Mouse (Mus musculus): ENCODE data around the gene Fli1.

Gene Fli1

GRCm38 (mm10) chr9:32469123-32469751 lies 73.4 kb downstream of the Fli1 start:
- DNase-seq (ENCODE audit: low spot score in 2 of 2), result no peak

GRCm38 (mm10) chr9:32468313-32468712 lies 74.3 kb downstream of the Fli1 start:
- DNase-seq (ENCODE audit: low spot score in 2 of 2), result no peak

- DNase-seq (ENCODE audit: low spot score in 2 of 2), result no peak
Observed at GRCm38 (mm10) chr9:32467443-32467842, 75.2 kb downstream of the Fli1 start.

GRCm38 (mm10) chr9:32466861-32467260 lies 75.8 kb downstream of the Fli1 start:
- no peak for DNase-seq (ENCODE audit: low spot score in 2 of 2)

GRCm38 (mm10) chr9:32456707-32457106 lies 86.0 kb downstream of the Fli1 start:
- no peak for DNase-seq (ENCODE audit: low spot score in 2 of 2)

DNA sequence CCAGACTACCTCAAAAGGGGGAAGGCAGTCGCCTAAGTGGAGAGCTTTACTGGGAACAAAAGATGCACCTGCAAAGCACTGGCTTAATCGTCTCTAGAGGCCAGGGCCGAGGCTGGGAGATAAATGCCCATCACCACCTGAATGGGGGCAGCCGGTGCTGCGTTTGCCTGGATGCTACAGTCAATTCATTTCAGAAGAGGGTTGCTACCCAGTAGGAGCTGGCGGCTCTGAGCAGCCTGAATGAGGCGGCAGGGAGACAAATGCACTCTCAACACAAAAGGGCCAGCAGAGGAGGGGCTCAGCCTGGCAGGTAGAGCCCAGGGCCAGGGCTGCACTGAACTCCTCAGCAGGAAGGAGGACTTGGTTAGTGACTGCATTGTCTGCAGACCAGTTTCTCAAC lies 92.5 kb downstream of the Fli1 start:
- DNase-seq (ENCODE audit: low spot score in 2 of 2), result no peak

DNA sequence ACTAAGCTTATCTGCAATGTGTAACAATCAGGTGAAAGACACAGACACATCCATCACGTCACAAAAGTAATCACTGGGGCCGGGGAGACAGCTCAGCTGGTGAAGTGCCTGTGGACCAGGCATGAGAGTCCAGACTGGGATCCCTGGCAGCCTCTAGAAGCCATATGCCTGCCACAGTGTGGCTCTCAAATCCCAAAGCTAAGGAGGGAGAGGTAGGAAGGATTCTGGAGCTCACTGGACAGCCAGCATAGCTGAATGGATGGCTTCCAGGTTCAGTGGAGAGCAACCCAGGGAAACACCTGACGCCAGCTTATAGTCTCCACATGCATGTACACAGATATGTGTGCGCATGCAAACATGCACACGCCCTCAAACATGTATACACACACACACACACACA lies 93.9 kb downstream of the Fli1 start:
- no peak for DNase-seq (ENCODE audit: low spot score in 2 of 2)

DNA sequence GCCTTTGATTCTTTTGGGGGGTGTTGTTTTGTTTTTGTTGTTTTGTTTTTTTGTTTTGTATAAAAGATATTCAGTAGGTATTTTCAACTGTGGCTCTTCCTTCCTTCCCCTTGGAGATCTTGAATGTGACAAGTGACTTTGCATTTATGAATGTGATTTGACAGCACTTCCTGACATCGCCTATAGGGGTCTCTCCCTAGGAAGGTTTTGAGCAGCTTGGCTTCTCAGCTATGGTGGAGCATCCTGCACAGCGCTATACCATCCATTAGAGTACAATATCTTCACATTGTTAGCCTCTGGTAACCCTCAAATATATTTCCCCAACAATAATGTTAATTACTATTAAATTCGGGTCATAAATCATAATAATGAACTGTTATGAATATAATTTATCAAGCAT lies 96.9 kb downstream of the Fli1 start:
- DNase-seq (ENCODE audit: low spot score in 2 of 2), result peak in 1 of 2 experiments; percentile 56

DNA sequence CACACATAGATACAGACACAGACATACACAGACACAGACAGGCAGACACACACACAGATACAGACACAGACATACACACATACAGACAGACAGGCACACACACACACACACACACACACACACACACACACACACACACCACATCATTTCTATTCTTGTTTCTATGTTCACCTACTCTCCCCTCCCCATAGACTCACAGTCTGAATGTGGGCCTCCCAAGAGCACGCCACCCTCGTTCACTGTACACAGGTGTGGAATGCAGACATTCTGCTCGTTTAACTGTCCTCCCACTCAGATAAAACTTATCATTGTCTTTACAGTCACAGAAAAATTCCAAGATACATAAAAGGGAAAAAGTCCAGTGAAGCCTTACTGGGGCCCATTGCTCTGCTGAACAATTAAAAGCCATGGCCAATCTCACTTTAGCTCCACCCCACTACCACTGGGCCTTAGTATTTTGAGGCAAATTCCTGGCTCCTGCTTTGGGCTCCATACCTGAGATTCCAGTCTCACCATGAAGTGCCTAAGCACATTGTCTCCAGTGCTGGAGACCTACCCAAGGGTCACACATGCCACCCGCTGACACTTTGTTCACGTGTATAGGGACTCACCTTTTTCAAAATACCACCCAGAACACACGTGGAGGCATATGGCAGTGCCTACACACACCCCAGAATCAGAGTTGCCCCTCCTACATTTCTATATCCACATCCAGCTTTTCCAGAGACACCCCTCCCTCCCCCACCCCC lies 98.0 kb downstream of the Fli1 start:
- DNase-seq (ENCODE audit: low spot score in 2 of 2), result no peak

GRCm38 (mm10) chr9:32443817-32444216 lies 98.8 kb downstream of the Fli1 start:
- DNase-seq (ENCODE audit: low spot score in 2 of 2), result no peak

- DNase-seq (ENCODE audit: low spot score in 2 of 2), result no peak
Observed at GRCm38 (mm10) chr9:32443115-32443514, 99.5 kb downstream of the Fli1 start.

DNA sequence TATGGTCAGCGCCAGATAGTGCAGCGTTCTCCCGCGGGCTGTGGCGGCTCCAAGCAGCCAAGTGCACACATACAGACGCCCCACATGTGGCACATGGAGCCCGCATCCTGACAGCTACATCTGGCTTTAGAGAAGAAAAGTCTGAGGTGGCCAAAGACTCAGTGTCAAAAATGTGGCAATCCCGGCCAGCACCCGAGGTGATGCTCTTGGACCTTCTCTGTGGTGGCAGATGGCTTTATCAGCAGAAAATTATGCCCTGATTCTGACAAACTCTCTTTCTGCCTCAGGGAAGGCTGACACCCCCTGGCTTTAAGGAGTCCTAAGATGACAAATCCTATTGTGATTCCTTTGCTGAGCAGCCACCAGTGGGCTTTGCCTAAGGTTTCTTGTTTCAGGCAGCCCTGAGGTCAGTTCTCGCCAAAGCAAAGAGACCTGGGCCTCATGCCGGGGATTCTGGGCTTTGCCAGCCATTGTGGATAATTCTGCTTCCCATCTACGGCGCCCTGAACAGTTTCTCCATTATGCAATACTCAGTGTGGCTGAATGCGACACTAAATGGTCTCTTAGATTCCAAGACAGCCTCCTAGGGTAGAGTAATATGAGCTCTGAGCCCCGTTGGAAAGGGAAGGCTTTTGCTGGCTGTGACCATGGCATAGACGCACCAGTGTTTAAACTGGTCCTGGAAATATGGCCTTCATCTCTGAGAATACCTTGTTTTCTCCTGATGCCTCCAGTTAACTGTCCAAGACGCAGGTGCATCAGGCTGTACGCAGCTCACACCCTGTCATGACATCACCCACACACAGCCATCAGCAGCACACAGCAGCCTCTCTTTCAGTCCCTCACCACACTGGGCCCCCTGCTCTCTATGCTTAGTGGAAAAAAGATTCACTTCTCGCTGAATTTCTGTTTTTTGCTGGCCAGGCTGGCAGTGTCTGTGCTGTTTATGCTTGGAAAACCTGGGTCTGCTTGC lies 108.1 kb downstream of the Fli1 start:
- no peak for DNase-seq (ENCODE audit: low spot score in 2 of 2)

DNA sequence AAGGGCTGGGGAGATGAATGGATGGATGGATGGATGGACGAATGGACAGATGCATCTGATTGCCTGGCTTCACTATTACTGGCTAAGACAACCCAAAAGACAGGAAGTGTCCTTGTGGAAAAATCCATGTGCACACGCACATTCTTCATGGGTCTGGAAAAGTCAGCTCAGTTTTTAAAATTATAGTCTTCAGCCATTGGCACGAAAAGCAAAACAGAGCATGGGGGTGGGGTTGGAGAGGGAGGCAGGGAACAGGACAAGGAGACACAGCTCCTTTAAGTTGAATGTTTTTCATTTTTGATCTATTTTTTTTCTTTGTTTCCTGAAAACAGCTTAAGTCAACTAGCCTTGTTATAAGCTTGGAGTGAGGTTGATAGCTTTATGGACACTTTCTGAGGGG lies 111.6 kb downstream of the Fli1 start:
- no peak for DNase-seq (ENCODE audit: low spot score in 2 of 2)

GRCm38 (mm10) chr9:32425321-32425720 lies 117.3 kb downstream of the Fli1 start:
- no peak for DNase-seq (ENCODE audit: low spot score in 2 of 2)

GRCm38 (mm10) chr9:32420711-32421110 lies 122.0 kb downstream of the Fli1 start:
- no peak for DNase-seq (ENCODE audit: low spot score in 2 of 2)

DNA sequence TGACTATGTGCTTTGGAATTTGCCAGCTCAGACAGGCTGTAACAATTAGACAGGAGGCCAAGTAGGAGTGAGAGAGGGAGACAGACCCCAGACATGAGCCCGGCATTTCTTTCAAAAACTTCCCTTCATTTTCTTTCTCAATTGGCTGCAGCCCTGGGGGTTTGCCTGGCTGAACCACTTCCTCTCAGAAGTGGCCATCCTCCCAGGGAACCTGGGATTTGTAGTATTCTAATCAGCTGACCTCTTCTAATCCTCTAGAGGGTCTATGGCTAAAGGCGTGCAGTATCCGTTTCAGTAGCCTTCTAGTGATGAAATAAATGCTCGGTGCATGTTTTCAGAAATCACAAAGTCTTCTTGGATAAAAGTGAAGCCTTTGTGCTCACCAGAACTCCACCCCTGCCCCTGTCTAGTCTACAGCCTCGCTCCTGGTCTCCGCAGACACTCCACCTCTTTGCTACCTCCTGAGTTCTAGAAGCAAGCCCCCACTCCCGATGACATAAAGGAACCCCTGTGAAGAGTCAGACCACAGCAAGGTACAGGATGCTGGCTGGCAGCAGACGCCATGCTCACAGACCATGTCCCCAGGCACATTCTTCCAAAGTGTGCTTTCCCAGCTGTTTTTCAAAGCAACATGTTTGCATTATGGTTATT lies 125.1 kb downstream of the Fli1 start:
- DNase-seq (ENCODE audit: low spot score in 2 of 2), result no peak

- DNase-seq (ENCODE audit: low spot score in 2 of 2), result no peak
Observed at GRCm38 (mm10) chr9:32415952-32416351, 126.7 kb downstream of the Fli1 start.

GRCm38 (mm10) chr9:32414956-32415355 lies 127.7 kb downstream of the Fli1 start:
- no peak for DNase-seq (ENCODE audit: low spot score in 2 of 2)

- DNase-seq (ENCODE audit: low spot score in 2 of 2), result no peak
Observed at GRCm38 (mm10) chr9:32412836-32413580, 129.7 kb downstream of the Fli1 start.

- no peak for DNase-seq (ENCODE audit: low spot score in 2 of 2)
Observed at GRCm38 (mm10) chr9:32411507-32411906, 131.2 kb downstream of the Fli1 start.

GRCm38 (mm10) chr9:32410671-32411070 lies 132.0 kb downstream of the Fli1 start:
- DNase-seq (ENCODE audit: low spot score in 2 of 2), result no peak

Data from spleen, postnatal 10 days (tissue).